Comparison of ENCODE assay signal across 16 mouse cellular contexts in the genomic region with DNA sequence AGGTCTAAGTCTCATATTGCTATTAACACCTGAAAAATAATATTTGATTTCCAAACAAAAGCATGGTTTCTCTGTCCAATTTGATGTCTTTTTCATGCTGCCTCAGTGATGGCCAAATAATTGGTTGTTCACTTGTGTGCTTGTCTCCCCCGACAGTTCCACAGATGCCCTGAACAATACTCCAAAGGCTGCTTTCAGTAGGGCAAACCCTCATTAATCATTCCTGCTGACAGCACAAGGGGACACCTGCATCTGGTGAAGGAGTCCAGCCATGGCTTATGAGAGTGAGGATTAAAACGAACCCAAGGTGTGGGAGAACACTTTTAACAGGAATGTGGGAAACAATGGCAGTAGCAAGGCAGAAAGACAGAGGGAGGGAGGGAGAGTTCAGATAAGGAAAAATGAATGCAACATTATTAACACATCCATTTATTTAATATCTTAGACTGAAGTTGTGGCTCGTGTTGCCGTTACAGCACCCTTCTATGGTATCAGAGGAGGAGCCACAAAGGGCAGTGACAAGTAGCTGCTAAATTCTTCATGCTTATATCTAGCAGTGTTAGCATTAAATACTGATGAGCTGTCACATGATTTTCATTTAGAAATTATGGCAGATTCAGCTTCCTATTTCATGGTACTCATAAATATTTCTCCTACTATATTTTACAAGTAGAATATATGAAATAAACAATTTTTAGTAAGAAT.
DNase-seq lines count a peak whose midpoint lies in the region; ATAC-seq lines count a peak whose summit lies in the region.
"Had no signal": no experiment of that assay in that cellular context is flagged by ENCODE, and none has a peak within 500 bp of the region (broad histone marks: within the 10 kb centered on the region; RNA-seq: fewer than 3 reads in every experiment).

No protein-coding gene starts in this region.

- H3K4me3 ChIP-seq in embryonic facial prominence, embryonic 14.5 days (ENCODE audit: low read depth, low read length): no peak overlapping the region
- H3K4me3 ChIP-seq in hindbrain, embryonic 13.5 days: no peak overlapping the region
- H3K4me3 ChIP-seq in midbrain, embryonic 15.5 days: no peak overlapping the region
- H3K4me3 ChIP-seq: lung, embryonic 15.5 days had no signal

- H3K4me2 ChIP-seq in embryonic facial prominence, embryonic 14.5 days (ENCODE audit: low read depth, low read length): no peak overlapping the region
- H3K4me2 ChIP-seq in hindbrain, embryonic 13.5 days: no peak overlapping the region
- no peak overlapping the region for H3K4me2 ChIP-seq in midbrain, embryonic 15.5 days
- H3K4me2 ChIP-seq: lung, embryonic 15.5 days had no signal

- H3K4me1 ChIP-seq in embryonic facial prominence, embryonic 14.5 days (ENCODE audit: control insufficient read depth, insufficient read depth, low read length): no peaks in the 10 kb centered on the region
- peaks cover 8% of the 10 kb centered on the region for H3K4me1 ChIP-seq in hindbrain, embryonic 13.5 days (replicated peaks)
- peaks cover 8% of the 10 kb centered on the region; the same call in 1 of the 2 replicates for H3K4me1 ChIP-seq in midbrain, embryonic 15.5 days
- H3K4me1 ChIP-seq: lung, embryonic 15.5 days had no signal

- no peak overlapping the region for H3K27ac ChIP-seq in embryonic facial prominence, embryonic 14.5 days (replicated peaks; ENCODE audit: low read depth, low read length)
- peak overlapping the region; percentile 36; the same call in 1 of the 2 replicates for H3K27ac ChIP-seq in hindbrain, embryonic 13.5 days
- H3K27ac ChIP-seq in midbrain, embryonic 15.5 days: 0 out of 2 replicates have a peak overlapping the region, but pooled peaks have one; percentile 36
- H3K27ac ChIP-seq: lung, embryonic 15.5 days had no signal

- peak; percentile 70 for DNase-seq in embryo, embryonic 10 days (ENCODE audit: low spot score)
- DNase-seq in embryonic facial prominence, embryonic 14.5 days (ENCODE audit: low spot score): peak; percentile 19
- DNase-seq in thymus, postnatal 0 days (ENCODE audit: low spot score): no peak
- no peak for DNase-seq in kidney, adult 8-10 months
- no peak for DNase-seq in frontal cortex, postnatal 36 days (ENCODE audit: low spot score in 2 of 2)
- DNase-seq: cerebellum, postnatal 36 days; heart, postnatal 36 days; kidney, adult 18-20 months; liver; right cerebral cortex, postnatal 25 days; thymus, postnatal 14 days had no signal

- 48% methylated on average over 4 of the region's 4 CpGs for WGBS in embryonic facial prominence, embryonic 14.5 days
- WGBS in hindbrain, embryonic 13.5 days: 14% methylated on average over 4 of the region's 4 CpGs
- 14% methylated on average over 4 of the region's 4 CpGs for WGBS in midbrain, embryonic 15.5 days

- no peaks in the 10 kb centered on the region for H3K27me3 ChIP-seq in embryonic facial prominence, embryonic 14.5 days (replicated peaks; ENCODE audit: control insufficient read depth, insufficient read depth, low read length)
- H3K27me3 ChIP-seq in hindbrain, embryonic 13.5 days: no peaks in the 10 kb centered on the region
- no peaks in the 10 kb centered on the region for H3K27me3 ChIP-seq in midbrain, embryonic 15.5 days (replicated peaks)
- H3K27me3 ChIP-seq: CH12.LX; lung, embryonic 15.5 days; Patski had no signal

- H3K9me3 ChIP-seq in embryonic facial prominence, embryonic 14.5 days (ENCODE audit: control insufficient read depth, low read length): no peaks in the 10 kb centered on the region
- no peaks in the 10 kb centered on the region for H3K9me3 ChIP-seq in hindbrain, embryonic 13.5 days
- H3K9me3 ChIP-seq in midbrain, embryonic 15.5 days: no peaks in the 10 kb centered on the region
- H3K9me3 ChIP-seq: lung, embryonic 15.5 days had no signal

- ATAC-seq in embryonic facial prominence, embryonic 14.5 days (ENCODE audit: low read depth): no peak
- peak; percentile 91 for ATAC-seq in hindbrain, embryonic 13.5 days (ENCODE audit: low FRiP score)
- peak; percentile 84 for ATAC-seq in midbrain, embryonic 15.5 days (replicated peaks)
- ATAC-seq: Patski had no signal

- H3K9ac ChIP-seq in embryonic facial prominence, embryonic 14.5 days (ENCODE audit: low read depth, low read length): no peak overlapping the region
- no peak overlapping the region for H3K9ac ChIP-seq in hindbrain, embryonic 13.5 days
- no peak overlapping the region for H3K9ac ChIP-seq in midbrain, embryonic 15.5 days
- H3K9ac ChIP-seq: lung, embryonic 15.5 days had no signal

- H3K36me3 ChIP-seq in embryonic facial prominence, embryonic 14.5 days (ENCODE audit: control insufficient read depth, insufficient read depth, low read length): no peaks in the 10 kb centered on the region
- H3K36me3 ChIP-seq in hindbrain, embryonic 13.5 days: no peaks in the 10 kb centered on the region
- H3K36me3 ChIP-seq in midbrain, embryonic 15.5 days (replicated peaks): no peaks in the 10 kb centered on the region
- H3K36me3 ChIP-seq: lung, embryonic 15.5 days had no signal

Comparison
In these comparisons a context has a peak if more than half of its experiments do, and no peak if none do; other contexts are left out.
1. DNase-seq: peak in embryo, embryonic 10 days (single experiment) and embryonic facial prominence, embryonic 14.5 days (single experiment); none in thymus, postnatal 0 days (single experiment), kidney, adult 8-10 months (0 of 2) and frontal cortex, postnatal 36 days (0 of 2).